Mouse (Mus musculus): ENCODE data around the gene Trub1. TPM values are rescaled to one million over a fixed set of nuclear protein-coding genes. Genes with fewer than 3 reads are reported as not detected.

The Trub1 gene
- polyA plus RNA-seq, 1 experiment from 2014 or later, result 17.7 TPM

DNA sequence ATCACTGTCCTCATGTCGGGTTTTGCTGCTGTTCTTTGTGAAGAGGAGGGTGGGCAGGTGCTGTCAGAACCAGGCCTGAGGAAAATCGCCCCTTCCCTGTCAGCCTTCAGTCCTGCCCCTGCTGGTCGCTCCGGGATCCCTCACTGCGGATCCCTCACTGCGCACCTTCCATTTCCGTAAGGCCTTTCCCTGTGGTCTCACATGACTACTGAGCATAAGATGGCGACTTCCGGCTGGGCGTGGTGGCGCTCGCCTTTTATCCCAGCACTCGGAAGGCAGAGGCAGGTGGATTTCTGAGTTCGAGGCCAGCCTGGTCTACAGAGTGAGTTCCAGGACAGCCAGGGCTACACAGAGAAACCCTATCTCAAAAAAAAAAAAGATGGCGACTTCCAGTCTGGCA, 27.4 kb upstream of the Trub1 start:
- H3K27me3 ChIP-seq (replicated peaks), result no peaks in the 10 kb centered on the region
- no peak overlapping the region for H3K4me2 ChIP-seq (replicated peaks)
- no peak overlapping the region for H3K4me3 ChIP-seq
- H3K9me3 ChIP-seq, result no peaks in the 10 kb centered on the region
- H3K9ac ChIP-seq, result no peak overlapping the region
- H3K27ac ChIP-seq, result no peak overlapping the region
- ATAC-seq (ENCODE audit: low FRiP score, low read depth), result no peak
- 95% methylated on average over 15 of the region's 15 CpGs for WGBS
- H3K36me3 ChIP-seq, result no peaks in the 10 kb centered on the region
- no peaks in the 10 kb centered on the region for H3K4me1 ChIP-seq

GRCm38 (mm10) chr19:57426841-57427240, 25.9 kb upstream of the Trub1 start:
- Histone ChIP-seq H3K36me3 (no peaks in the 10 kb centered on the region), H3K27me3 (replicated peaks) (no peaks in the 10 kb centered on the region), H3K4me1 (no peaks in the 10 kb centered on the region), H3K4me3 (no peak overlapping the region), H3K4me2 (replicated peaks) (no peak overlapping the region), H3K9ac (no peak overlapping the region), H3K9me3 (no peaks in the 10 kb centered on the region), H3K27ac (no peak overlapping the region)
- 91% methylated on average over 8 of the region's 8 CpGs for WGBS
- no peak for ATAC-seq (ENCODE audit: low FRiP score, low read depth)

DNA sequence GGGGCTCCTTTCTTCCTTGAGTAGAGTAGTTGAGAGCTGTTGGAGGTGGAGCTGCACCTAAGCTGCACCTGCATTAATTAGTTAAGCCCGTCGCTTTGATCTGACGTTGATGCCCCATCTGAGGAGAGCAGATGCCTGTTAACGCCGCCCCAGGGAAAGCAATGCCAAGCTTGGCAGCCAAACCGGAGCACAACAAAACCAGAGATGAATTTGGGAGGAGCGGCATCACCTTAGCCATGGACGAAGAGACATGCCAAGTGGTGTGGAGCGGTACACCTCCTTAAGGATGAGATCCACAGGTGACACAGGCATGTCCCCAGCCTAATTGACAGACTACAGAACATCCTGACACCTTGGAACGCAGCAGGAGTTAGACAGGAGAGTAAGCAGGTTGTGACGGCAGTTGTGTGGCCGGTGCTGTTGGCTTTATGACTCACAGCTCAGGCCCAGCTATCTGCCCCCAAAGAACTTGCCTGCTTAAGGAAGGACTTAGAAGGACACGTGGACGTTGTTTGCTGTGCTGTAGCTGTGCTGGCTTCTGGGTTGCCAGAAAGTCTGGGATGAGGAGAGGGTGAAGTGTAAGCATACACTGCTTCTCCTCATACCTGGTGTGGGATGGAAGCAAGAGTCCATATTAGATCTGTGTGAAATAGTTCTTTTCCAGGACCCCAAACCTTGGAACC, 24.8 kb upstream of the Trub1 start:
- H3K4me2 ChIP-seq (replicated peaks), result no peak overlapping the region
- no peak for ATAC-seq (ENCODE audit: low FRiP score, low read depth)
- H3K9ac ChIP-seq, result no peak overlapping the region
- H3K9me3 ChIP-seq, result no peaks in the 10 kb centered on the region
- H3K4me3 ChIP-seq, result no peak overlapping the region
- H3K27me3 ChIP-seq (replicated peaks), result no peaks in the 10 kb centered on the region
- H3K4me1 ChIP-seq, result no peaks in the 10 kb centered on the region
- H3K27ac ChIP-seq, result no peak overlapping the region
- H3K36me3 ChIP-seq, result no peaks in the 10 kb centered on the region
- 81% methylated on average over 14 of the region's 14 CpGs for WGBS

DNA sequence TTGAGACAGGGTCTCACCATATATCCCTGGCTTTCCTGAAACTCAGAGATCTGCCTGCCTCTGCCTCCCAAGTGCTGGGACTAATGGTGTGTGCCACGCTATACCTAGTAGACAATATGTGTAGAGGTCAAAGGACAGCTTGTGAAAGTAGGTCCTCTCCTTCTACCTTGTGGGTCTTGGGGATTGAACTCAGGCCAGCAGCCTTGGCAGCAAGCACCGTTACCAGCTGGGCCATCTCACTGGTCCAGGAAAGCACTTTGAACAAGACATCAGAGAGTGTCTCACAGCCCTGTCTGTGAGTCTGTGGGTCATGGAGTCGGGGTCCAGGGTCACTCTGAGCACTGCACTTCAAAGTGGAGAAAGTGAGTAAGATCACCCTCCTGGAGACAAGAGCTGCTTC, 24.1 kb upstream of the Trub1 start:
- WGBS, result 87% methylated on average over 3 of the region's 3 CpGs
- no peaks in the 10 kb centered on the region for H3K36me3 ChIP-seq
- no peaks in the 10 kb centered on the region for H3K9me3 ChIP-seq
- ATAC-seq (ENCODE audit: low FRiP score, low read depth), result no peak
- no peak overlapping the region for H3K27ac ChIP-seq
- no peak overlapping the region for H3K9ac ChIP-seq
- no peak overlapping the region for H3K4me2 ChIP-seq (replicated peaks)
- no peak overlapping the region for H3K4me3 ChIP-seq
- H3K4me1 ChIP-seq, result no peaks in the 10 kb centered on the region
- H3K27me3 ChIP-seq (replicated peaks), result no peaks in the 10 kb centered on the region

DNA sequence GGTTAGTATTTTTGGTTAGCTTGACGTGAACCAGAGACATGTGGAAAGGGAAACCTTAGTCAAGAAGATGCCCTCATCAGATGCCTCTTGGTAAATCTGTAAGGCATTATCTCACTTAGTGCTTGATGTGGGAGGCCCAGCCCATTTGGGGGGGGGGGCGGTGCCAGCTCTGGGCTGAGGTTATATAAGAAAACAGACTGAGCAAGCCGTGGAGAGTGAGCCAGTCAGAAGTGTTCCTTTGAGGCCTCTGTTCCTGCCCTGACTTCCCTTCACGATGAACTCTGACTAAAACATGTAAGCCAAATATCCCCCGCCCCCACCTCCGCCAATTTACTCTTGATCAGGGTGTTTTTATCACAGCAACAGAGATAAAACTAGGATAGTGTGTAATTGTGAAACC, 22.8 kb upstream of the Trub1 start:
- 85% methylated on average over 6 of the region's 6 CpGs for WGBS
- no peaks in the 10 kb centered on the region for H3K36me3 ChIP-seq
- H3K27me3 ChIP-seq (replicated peaks), result no peaks in the 10 kb centered on the region
- ATAC-seq (ENCODE audit: low FRiP score, low read depth), result no peak
- H3K4me2 ChIP-seq (replicated peaks), result no peak overlapping the region
- no peak overlapping the region for H3K9ac ChIP-seq
- H3K27ac ChIP-seq, result no peak overlapping the region
- no peaks in the 10 kb centered on the region for H3K9me3 ChIP-seq
- no peak overlapping the region for H3K4me3 ChIP-seq
- no peaks in the 10 kb centered on the region for H3K4me1 ChIP-seq

DNA sequence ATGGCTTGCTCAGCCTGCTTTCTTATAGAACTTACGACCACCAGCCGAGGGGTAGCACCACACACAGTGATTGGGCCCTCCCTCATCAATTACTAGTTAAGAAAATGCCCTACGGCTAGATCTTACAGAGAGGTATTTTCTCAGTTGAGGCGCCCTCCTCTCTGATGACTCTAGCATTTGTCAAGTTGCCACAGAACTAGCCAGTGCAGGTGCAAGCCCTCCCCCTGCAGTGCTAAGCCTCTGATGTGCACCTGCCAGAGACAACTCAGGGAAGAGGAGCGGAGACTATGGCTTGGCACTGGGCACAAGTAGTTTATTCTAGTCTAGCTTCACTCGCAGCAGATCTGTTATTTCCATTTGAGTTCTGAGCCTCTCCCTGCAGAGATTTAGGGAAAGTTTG, 21.2 kb upstream of the Trub1 start:
- Histone ChIP-seq H3K27ac (no peak overlapping the region), H3K9me3 (no peaks in the 10 kb centered on the region), H3K9ac (no peak overlapping the region), H3K4me2 (replicated peaks) (no peak overlapping the region), H3K36me3 (no peaks in the 10 kb centered on the region), H3K4me3 (no peak overlapping the region), H3K4me1 (no peaks in the 10 kb centered on the region), H3K27me3 (replicated peaks) (no peaks in the 10 kb centered on the region)
- no peak for ATAC-seq (ENCODE audit: low FRiP score, low read depth)
- 22% methylated on average over 6 of the region's 6 CpGs for WGBS

DNA sequence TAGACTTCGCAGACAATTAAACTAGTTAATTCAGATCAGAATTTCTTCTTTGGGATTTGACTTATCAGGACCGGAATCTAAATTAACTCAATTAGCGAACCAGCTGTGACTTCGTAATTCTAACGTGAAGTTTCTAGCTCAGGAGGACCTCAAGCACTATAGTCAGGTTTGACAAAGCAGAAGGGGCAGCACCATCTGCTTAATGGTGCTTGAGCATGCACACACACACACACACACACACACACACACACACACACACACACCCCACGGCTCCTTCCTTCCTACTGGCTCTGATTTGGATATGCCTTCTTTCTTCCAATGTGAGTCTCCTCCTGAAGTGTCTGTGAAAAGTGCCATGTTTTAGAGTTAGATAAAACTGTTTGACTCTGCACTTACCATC, 18.7 kb upstream of the Trub1 start:
- Histone ChIP-seq H3K4me2 (replicated peaks) (no peak overlapping the region), H3K36me3 (no peaks in the 10 kb centered on the region), H3K27ac (no peak overlapping the region), H3K9me3 (no peaks in the 10 kb centered on the region), H3K27me3 (replicated peaks) (no peaks in the 10 kb centered on the region), H3K4me1 (no peaks in the 10 kb centered on the region), H3K4me3 (no peak overlapping the region), H3K9ac (no peak overlapping the region)
- WGBS, result 63% methylated on average over 6 of the region's 6 CpGs
- ATAC-seq (ENCODE audit: low FRiP score, low read depth), result no peak

DNA sequence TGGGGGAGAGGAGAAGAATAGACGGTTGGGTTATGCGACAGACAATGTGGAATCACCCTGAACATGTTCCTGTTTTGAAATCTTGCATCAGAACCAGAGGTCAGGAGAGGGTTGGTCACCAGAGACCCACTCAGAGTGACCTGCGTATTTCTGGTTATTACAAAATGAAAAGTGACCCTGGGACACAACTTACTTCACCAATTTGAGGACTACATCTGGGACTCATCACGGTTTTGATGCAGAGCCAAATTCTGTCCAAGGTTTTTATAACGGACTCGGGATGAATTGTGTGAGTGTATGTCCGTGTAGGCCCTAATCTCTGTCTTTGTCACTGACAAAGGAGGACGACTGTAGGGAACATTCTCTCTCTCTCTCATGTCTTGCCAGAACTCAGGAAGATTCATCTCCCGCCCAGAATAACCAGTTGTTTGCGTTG, 16.1 kb upstream of the Trub1 start:
- ATAC-seq (ENCODE audit: low FRiP score, low read depth), result no peak

DNA sequence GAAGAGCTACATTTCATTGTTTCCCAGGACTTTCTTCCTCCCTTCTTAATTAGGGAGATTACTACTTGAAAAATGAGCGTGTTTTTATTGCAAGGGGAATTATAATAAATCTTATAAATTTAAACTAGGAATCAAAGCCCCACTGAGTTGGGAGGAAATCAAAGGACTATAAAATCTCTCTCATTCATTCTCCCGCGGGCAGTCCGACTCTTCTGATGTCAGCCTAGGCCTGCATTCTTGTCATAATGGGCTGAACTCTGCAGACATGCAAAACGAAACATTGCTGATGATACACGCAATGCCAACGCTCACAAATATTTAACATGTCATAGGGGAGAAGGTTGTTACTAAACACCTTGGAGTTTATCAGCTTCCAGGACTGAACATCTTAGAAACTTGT, 15.7 kb upstream of the Trub1 start:
- ATAC-seq (ENCODE audit: low FRiP score, low read depth), result no peak
- no peak overlapping the region for H3K4me2 ChIP-seq (replicated peaks)
- H3K27ac ChIP-seq, result no peak overlapping the region
- no peaks in the 10 kb centered on the region for H3K27me3 ChIP-seq (replicated peaks)
- peaks cover 6% of the 10 kb centered on the region for H3K4me1 ChIP-seq
- H3K4me3 ChIP-seq, result no peak overlapping the region
- WGBS, result 67% methylated on average over 7 of the region's 7 CpGs
- H3K9ac ChIP-seq, result no peak overlapping the region
- H3K36me3 ChIP-seq, result no peaks in the 10 kb centered on the region
- H3K9me3 ChIP-seq, result no peaks in the 10 kb centered on the region

More for the DNA sequence above, 16.1 kb upstream of the Trub1 start:
- Histone ChIP-seq H3K36me3 (no peaks in the 10 kb centered on the region), H3K4me2 (replicated peaks) (no peak overlapping the region), H3K4me3 (no peak overlapping the region), H3K27me3 (replicated peaks) (no peaks in the 10 kb centered on the region), H3K27ac (no peak overlapping the region), H3K4me1 (peaks cover 4% of the 10 kb centered on the region), H3K9ac (no peak overlapping the region), H3K9me3 (no peaks in the 10 kb centered on the region)
- WGBS, result 71% methylated on average over 10 of the region's 10 CpGs

DNA sequence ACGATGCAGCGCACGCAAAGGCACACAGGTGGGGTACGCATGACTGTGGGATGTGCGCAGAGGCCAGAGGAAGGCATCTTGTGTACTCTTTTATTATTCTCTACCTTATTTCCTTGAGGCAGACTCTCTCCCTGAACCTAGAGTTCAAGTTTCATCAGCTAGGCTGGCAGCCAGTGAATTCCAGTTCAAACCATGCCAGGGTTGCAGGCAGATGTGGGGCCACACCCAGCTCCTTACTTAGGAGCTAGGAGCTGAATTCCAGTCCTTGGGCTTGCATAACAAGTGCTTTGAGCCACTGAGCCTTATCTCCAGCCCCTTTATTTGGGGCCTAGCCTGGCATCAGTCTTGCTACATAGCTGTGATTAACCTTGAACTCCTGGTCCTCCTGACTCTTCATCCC, 13.4 kb upstream of the Trub1 start:
- Histone ChIP-seq H3K9me3 (no peaks in the 10 kb centered on the region), H3K4me1 (peaks cover 6% of the 10 kb centered on the region), H3K36me3 (no peaks in the 10 kb centered on the region), H3K27ac (no peak overlapping the region), H3K27me3 (replicated peaks) (no peaks in the 10 kb centered on the region), H3K4me2 (replicated peaks) (no peak overlapping the region), H3K9ac (no peak overlapping the region), H3K4me3 (no peak overlapping the region)
- ATAC-seq (ENCODE audit: low FRiP score, low read depth), result no peak
- WGBS, result 98% methylated on average over 5 of the region's 5 CpGs

- Histone ChIP-seq H3K27ac (no peak overlapping the region), H3K27me3 (replicated peaks) (no peaks in the 10 kb centered on the region), H3K4me3 (no peak overlapping the region), H3K36me3 (no peaks in the 10 kb centered on the region), H3K9me3 (no peaks in the 10 kb centered on the region), H3K4me2 (replicated peaks) (no peak overlapping the region; the same call in 1 of the 2 replicates), H3K4me1 (peaks cover 6% of the 10 kb centered on the region), H3K9ac (no peak overlapping the region)
- WGBS, result 36% methylated on average over 7 of the region's 7 CpGs
- no peak for ATAC-seq (ENCODE audit: low FRiP score, low read depth)
Observed at GRCm38 (mm10) chr19:57441501-57441900, 11.2 kb upstream of the Trub1 start.

- Histone ChIP-seq H3K36me3 (no peaks in the 10 kb centered on the region), H3K4me2 (replicated peaks) (no peak overlapping the region), H3K9ac (no peak overlapping the region), H3K4me3 (no peak overlapping the region), H3K4me1 (peaks cover 6% of the 10 kb centered on the region), H3K27ac (no peak overlapping the region), H3K9me3 (no peaks in the 10 kb centered on the region), H3K27me3 (replicated peaks) (no peaks in the 10 kb centered on the region)
- no peak for ATAC-seq (ENCODE audit: low FRiP score, low read depth)
- WGBS, result 48% methylated on average over 8 of the region's 8 CpGs
Observed at GRCm38 (mm10) chr19:57442936-57443657, 9.6 kb upstream of the Trub1 start.

DNA sequence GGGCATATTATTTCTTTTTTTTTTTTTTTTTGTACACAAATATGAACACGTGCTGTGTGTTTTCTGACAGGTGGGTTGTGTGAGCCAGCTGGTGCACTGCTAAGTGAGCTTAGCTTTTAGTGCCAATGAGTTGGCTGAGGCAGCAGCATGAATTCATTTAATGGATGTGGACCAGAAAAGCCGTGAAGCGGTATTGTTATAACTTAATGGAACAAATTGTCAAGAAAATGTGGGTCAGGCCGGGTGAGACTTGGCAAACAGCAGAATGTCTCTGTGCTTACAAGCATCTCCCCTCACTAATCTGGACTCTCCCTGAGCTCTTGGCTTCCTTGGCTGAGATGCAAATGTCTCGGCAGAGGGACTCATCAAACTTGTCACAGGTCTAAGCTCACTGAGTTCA, 7.7 kb upstream of the Trub1 start:
- H3K9me3 ChIP-seq, result no peaks in the 10 kb centered on the region
- no peak overlapping the region for H3K4me3 ChIP-seq
- H3K9ac ChIP-seq, result no peak overlapping the region
- no peaks in the 10 kb centered on the region for H3K36me3 ChIP-seq
- ATAC-seq (ENCODE audit: low FRiP score, low read depth), result no peak
- no peak overlapping the region for H3K27ac ChIP-seq
- WGBS, result 44% methylated on average over 5 of the region's 5 CpGs
- H3K4me1 ChIP-seq, result peaks cover 6% of the 10 kb centered on the region
- no peak overlapping the region for H3K4me2 ChIP-seq (replicated peaks)
- no peaks in the 10 kb centered on the region for H3K27me3 ChIP-seq (replicated peaks)

Measured in neural tube, embryonic 12.5 days (tissue).